Comparison of ENCODE assay signal across 32 mouse cellular contexts in genomic region chr1:20171199-20171598, GRCm38 (mm10).
"Had no signal": no experiment of that assay in that cellular context is flagged by ENCODE, and none has a peak within 500 bp of the region (broad histone marks: within the 10 kb centered on the region; RNA-seq: fewer than 3 reads in every experiment).

No protein-coding gene starts in this region.

- ATAC-seq: hindbrain, embryonic 16.5 days; hindbrain, postnatal 0 days; inflammation-experienced regulatory T-cells, adult 6 months; intestine, embryonic 15.5 days; intestine, embryonic 16.5 days; intestine, postnatal 0 days had no signal

- H3K9ac ChIP-seq: heart, embryonic 12.5 days; heart, embryonic 13.5 days; heart, embryonic 15.5 days; hindbrain, embryonic 12.5 days; hindbrain, embryonic 13.5 days; hindbrain, embryonic 14.5 days; hindbrain, embryonic 15.5 days; intestine, embryonic 15.5 days had no signal

- H3K4me1 ChIP-seq: heart, embryonic 10.5 days; heart, embryonic 12.5 days; heart, embryonic 13.5 days; heart, embryonic 15.5 days; hindbrain, embryonic 10.5 days; hindbrain, embryonic 12.5 days; hindbrain, embryonic 13.5 days; hindbrain, embryonic 15.5 days; intestine, embryonic 15.5 days had no signal

- H3K27me3 ChIP-seq: heart, embryonic 12.5 days; heart, embryonic 13.5 days; heart, embryonic 15.5 days; hindbrain, embryonic 12.5 days; hindbrain, embryonic 13.5 days; hindbrain, embryonic 15.5 days; intestine, embryonic 15.5 days had no signal

- H3K36me3 ChIP-seq: heart, embryonic 10.5 days; heart, embryonic 12.5 days; heart, embryonic 13.5 days; heart, embryonic 15.5 days; hindbrain, embryonic 10.5 days; hindbrain, embryonic 12.5 days; hindbrain, embryonic 13.5 days; hindbrain, embryonic 15.5 days; intestine, embryonic 15.5 days had no signal

- H3K27ac ChIP-seq: heart, embryonic 10.5 days; heart, embryonic 13.5 days; heart, embryonic 15.5 days; hindbrain, embryonic 10.5 days; hindbrain, embryonic 12.5 days; hindbrain, embryonic 13.5 days; hindbrain, embryonic 14.5 days; hindbrain, embryonic 15.5 days; hindbrain, postnatal 0 days; intestine, embryonic 15.5 days; layer of hippocampus, adult 2 months; left cerebral cortex, adult 2 months had no signal

- DNase-seq: heart, postnatal 10 days; heart, postnatal 14 days; heart, postnatal 36 days; heart, postnatal 4 days; kidney, adult 11 months; kidney, adult 18-20 months; kidney, adult 2 months; kidney, adult 8-10 months; kidney, postnatal 10 days; kidney, postnatal 25 days; kidney, postnatal 36 days; kidney, postnatal 4 days; layer of hippocampus, adult 9-11 months; layer of hippocampus, postnatal 36 days had no signal

- H3K9me3 ChIP-seq: heart, embryonic 10.5 days; heart, embryonic 12.5 days; heart, embryonic 13.5 days; heart, embryonic 15.5 days; hindbrain, embryonic 10.5 days; hindbrain, embryonic 12.5 days; hindbrain, embryonic 13.5 days; hindbrain, embryonic 15.5 days; intestine, embryonic 15.5 days had no signal

- H3K4me2 ChIP-seq: heart, embryonic 11.5 days; heart, embryonic 12.5 days; heart, embryonic 13.5 days; heart, embryonic 15.5 days; hindbrain, embryonic 12.5 days; hindbrain, embryonic 13.5 days; hindbrain, embryonic 14.5 days; hindbrain, embryonic 15.5 days; intestine, embryonic 15.5 days had no signal

- H3K4me3 ChIP-seq: heart, embryonic 10.5 days; heart, embryonic 12.5 days; heart, embryonic 13.5 days; heart, embryonic 15.5 days; hindbrain, embryonic 10.5 days; hindbrain, embryonic 12.5 days; hindbrain, embryonic 13.5 days; hindbrain, embryonic 15.5 days; intestine, embryonic 15.5 days; layer of hippocampus, adult 2 months; left cerebral cortex, adult 2 months had no signal
